Mouse (Mus musculus) thymus, postnatal 14 days (tissue): ENCODE data around the gene Dvl3.

Experiments used
- DNase-seq: peaks from one replicate; pipeline ENCODE4 v3.0.0; 2021

Gene Dvl3

GRCm38 (mm10) chr16:20548096-20548948, 31.5 kb downstream of the Dvl3 start, which contains the start of gene Abcf3:
Gene Abcf3 (plus strand): TSS chr16:20548577.
- DNase-seq: peak; percentile 99

DNA sequence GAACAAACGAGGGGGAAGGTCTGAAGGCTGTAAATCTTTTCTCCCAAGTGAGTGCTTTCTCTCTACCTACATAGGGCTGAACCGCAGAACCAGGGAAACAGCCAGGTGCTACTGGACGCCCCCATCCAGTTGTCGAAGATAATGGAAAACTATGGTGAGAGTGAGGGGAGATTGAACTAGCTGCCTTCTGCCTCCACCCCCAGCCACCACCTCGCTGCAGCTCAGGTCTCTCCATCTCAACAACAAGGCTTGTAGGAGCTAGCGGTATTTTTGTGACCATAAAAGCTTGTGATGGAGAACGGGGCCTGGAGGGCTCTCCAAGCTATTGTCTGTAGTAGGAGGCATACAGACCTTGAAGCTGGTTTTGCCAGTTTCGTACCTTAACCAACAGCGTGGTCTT, 32.4 kb downstream of the Dvl3 start:
- no peak for DNase-seq

DNA sequence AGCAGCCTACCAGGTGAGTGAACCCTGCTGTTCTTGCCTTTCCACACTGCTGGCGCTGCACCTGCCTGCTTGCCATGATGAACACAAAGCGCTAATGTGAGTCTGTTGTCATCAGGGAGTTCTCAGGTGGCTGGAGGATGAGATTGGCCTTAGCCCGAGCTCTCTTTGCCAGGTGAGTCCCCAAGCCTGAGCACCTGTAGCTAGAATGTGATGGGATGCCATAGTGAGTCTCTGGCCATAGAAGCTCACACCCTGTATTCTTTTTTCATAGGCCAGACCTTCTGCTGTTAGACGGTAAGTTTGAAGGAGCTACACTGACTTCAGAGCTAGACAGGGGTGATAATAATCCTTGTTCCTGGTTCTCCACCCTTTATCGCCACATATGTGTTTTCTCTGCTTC, 34.9 kb downstream of the Dvl3 start:
- DNase-seq: no peak

GRCm38 (mm10) chr16:20552594-20552993, 35.8 kb downstream of the Dvl3 start:
- DNase-seq: no peak

- no peak for DNase-seq
These were observed 38.2 kb downstream of the Dvl3 start for GRCm38 (mm10) chr16:20555000-20555399.

- DNase-seq: no peak
These were observed 40.6 kb downstream of the Dvl3 start for GRCm38 (mm10) chr16:20557381-20557780.

DNA sequence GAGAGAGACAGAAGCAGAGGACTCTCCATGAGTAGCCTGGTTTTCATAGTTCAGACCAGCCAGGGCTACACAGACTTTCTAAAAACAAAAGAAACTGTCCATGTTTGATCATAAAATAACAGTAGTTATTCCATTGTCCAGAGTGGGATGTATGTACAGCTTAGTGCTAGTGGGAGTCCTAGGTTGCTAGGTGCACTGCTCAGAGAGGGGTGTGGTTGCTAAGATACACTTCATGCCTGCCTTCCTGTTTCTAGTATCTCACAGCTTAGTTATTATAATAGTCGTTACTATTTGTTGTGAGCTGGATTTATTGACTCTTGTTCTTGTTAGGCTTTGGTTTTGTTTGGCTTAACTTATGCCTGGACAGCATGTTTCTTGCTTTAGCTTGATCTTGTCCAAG, 48.3 kb downstream of the Dvl3 start:
- no peak for DNase-seq
